Mouse (Mus musculus) midbrain, embryonic 14.5 days (tissue): ENCODE data around the gene Rtbdn. TPM values are rescaled to one million over a fixed set of nuclear protein-coding genes. Genes with fewer than 3 reads are reported as not detected.
A peak's percentile ranks its signal among the peaks of the same experiment; 100 is the strongest.

ENCODE experiments used
- ATAC-seq: fragments of 200-750 bp; cut with Nextera tagmentation; 2 replicates; pipeline ENCODE4 v1.8.0; 2017; ENCODE audit warnings: moderate number of reproducible peaks, moderate library complexity; ENCODE audit not compliant: low FRiP score, low TSS enrichment
- DNase-seq: peaks from one replicate; pipeline ENCODE4 v3.0.0-alpha.2; 2015
- H3K27ac ChIP-seq: fragments of 300-500 bp; sonication (generic); replicated peaks from 2 replicates; pipeline ENCODE4 v1.5.1; 2014; ENCODE audit warnings: mild to moderate bottlenecking, low read depth, low read length, moderate library complexity
- H3K27me3 ChIP-seq: fragments of 300-500 bp; sonication (generic); 2 replicates; pipeline ENCODE4 v1.6.1; 2014; ENCODE audit warnings: low read length, control low read depth, mixed read lengths; ENCODE audit not compliant: control insufficient read depth, insufficient read depth
- H3K36me3 ChIP-seq: fragments of 300-500 bp; sonication (generic); 2 replicates; pipeline ENCODE4 v1.6.1; 2014; ENCODE audit warnings: low read length, control low read depth; ENCODE audit not compliant: control insufficient read depth, insufficient read depth
- H3K4me1 ChIP-seq: fragments of 300-500 bp; sonication (generic); 2 replicates; pipeline ENCODE4 v1.6.1; 2014; ENCODE audit warnings: mild to moderate bottlenecking, antibody characterized with exemption, low read length, control low read depth; ENCODE audit not compliant: control insufficient read depth, insufficient read depth
- H3K4me2 ChIP-seq: fragments of 300-500 bp; sonication (generic); 2 replicates; pipeline ENCODE4 v1.6.1; 2014; ENCODE audit warnings: mild to moderate bottlenecking, low read length, moderate library complexity
- H3K4me3 ChIP-seq: fragments of 300-500 bp; sonication (generic); replicated peaks from 2 replicates; pipeline ENCODE4 v1.5.1; 2014; ENCODE audit warnings: low read depth, low read length
- H3K9ac ChIP-seq: fragments of 300-500 bp; sonication (generic); replicated peaks from 2 replicates; pipeline ENCODE4 v1.6.1; 2014; ENCODE audit warnings: mild to moderate bottlenecking, low read length, moderate library complexity
- H3K9me3 ChIP-seq: fragments of 300-500 bp; sonication (generic); 2 replicates; pipeline ENCODE4 v1.6.1; 2016; ENCODE audit warnings: low read length, control low read depth, mixed read lengths; ENCODE audit not compliant: control insufficient read depth
- WGBS: fragments of 180-500 bp; shearing (Covaris S2); extraction: QIAGEN DNeasy Blood & Tissue Kit; methylation state at CpG from one replicate; pipeline ENCODE4 v1.1.7; 2014; 5-methylcytosine and 5-hydroxymethylcytosine counted together
- polyA plus RNA-seq: library from polyadenylated mRNA; unstranded; fragments of >200 nt; fragmentation: Nextera tagmentation; extraction: Ambion mirVana; gene quantifications from 2 replicates; pipeline ENCODE4 v1.2.1, GENCODE M21; 2014

Gene Rtbdn
- polyA plus RNA-seq, 1 experiment from 2014 or later: 0.99 TPM

DNA sequence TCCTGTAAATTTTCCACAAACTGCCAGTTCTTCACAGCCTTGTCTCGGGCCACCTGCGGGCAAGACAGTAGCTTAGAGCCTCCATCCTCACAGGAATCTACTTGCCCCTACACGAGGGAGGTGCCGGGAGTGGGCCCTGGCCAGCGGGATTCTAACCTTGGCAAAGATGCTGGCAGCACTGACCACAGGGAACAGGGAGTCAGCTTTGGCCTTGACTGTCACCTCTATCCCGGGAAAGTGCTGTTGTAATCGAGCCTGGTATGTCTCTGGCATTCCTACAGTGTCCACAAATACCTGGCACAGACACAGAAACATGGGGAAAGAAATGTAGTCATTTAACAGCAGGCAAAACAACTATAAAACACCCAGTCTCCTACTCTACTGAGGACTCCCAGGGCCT is 13.0 kb downstream of the Rtbdn start:
- DNase-seq (no peak), ATAC-seq (no peak)
- 90% methylated on average over 7 of the region's 7 CpGs for WGBS
- Histone ChIP-seq H3K4me1 (peaks cover under 1% of the 10 kb centered on the region; the same call in 1 of the 2 replicates), H3K4me3 (no peak overlapping the region), H3K9me3 (no peaks in the 10 kb centered on the region), H3K36me3 (peaks cover 19% of the 10 kb centered on the region; the same call in 1 of the 2 replicates), H3K4me2 (no peak overlapping the region), H3K27ac (no peak overlapping the region), H3K9ac (no peak overlapping the region), H3K27me3 (no peaks in the 10 kb centered on the region)

DNA sequence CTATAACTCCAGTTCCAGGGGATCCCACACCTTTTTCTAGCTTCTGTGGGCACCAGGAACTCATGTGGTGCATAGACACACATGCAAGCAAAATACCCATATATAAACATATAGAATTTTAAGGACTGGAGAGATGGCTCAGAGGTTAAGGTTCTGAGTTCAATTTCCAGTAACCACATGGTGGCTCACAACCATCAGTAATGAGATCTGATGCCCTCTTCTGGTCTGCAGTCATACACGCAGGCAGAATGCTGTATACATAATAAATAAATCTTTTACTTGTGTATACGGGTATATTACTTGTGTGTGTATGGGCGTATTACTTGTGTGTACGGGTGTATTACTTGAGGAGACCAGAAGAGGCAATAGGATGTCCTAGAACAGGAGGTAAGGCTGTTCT is 17.2 kb downstream of the Rtbdn start:
- Histone ChIP-seq H3K9me3 (no peaks in the 10 kb centered on the region), H3K4me3 (no peak overlapping the region), H3K4me2 (no peak overlapping the region), H3K9ac (no peak overlapping the region), H3K36me3 (peaks cover 12% of the 10 kb centered on the region; the same call in 1 of the 2 replicates), H3K4me1 (peaks cover 16% of the 10 kb centered on the region), H3K27ac (no peak overlapping the region), H3K27me3 (no peaks in the 10 kb centered on the region)
- ATAC-seq: no peak
- WGBS: 88% methylated on average over 4 of the region's 4 CpGs
- no peak for DNase-seq

- H3K27ac ChIP-seq: peak overlapping the region; percentile 63
- H3K9ac ChIP-seq: peak overlapping the region; percentile 56
- under 1% methylated on average over 41 of the region's 41 CpGs for WGBS
- DNase-seq (peak; percentile 98), ATAC-seq (peak; percentile 85)
- peak overlapping the region; percentile 79 for H3K4me2 ChIP-seq
- peaks cover 5% of the 10 kb centered on the region for H3K36me3 ChIP-seq
- no peaks in the 10 kb centered on the region for H3K27me3 ChIP-seq
- H3K4me1 ChIP-seq: peaks cover 23% of the 10 kb centered on the region
- peak overlapping the region; percentile 57 for H3K4me3 ChIP-seq
- no peaks in the 10 kb centered on the region for H3K9me3 ChIP-seq
Observed at GRCm38 (mm10) chr8:84965731-84966291, 19.0 kb downstream of the Rtbdn start.

GRCm38 (mm10) chr8:84966603-84967002 is 19.8 kb downstream of the Rtbdn start:
- DNase-seq (no peak), ATAC-seq (no peak)
- Histone ChIP-seq H3K36me3 (peaks cover 12% of the 10 kb centered on the region), H3K4me3 (no peak overlapping the region; the same call in 1 of the 2 replicates), H3K27me3 (no peaks in the 10 kb centered on the region), H3K4me1 (peaks cover 28% of the 10 kb centered on the region), H3K9ac (no peak overlapping the region; the same call in 1 of the 2 replicates), H3K27ac (0 out of 2 replicates have a peak overlapping the region, but pooled peaks have one; percentile 63), H3K4me2 (peak overlapping the region; percentile 79), H3K9me3 (no peaks in the 10 kb centered on the region)
- 65% methylated on average over 3 of the region's 3 CpGs for WGBS

GRCm38 (mm10) chr8:84967532-84968304 is 20.9 kb downstream of the Rtbdn start:
- peaks cover 28% of the 10 kb centered on the region for H3K4me1 ChIP-seq
- H3K4me2 ChIP-seq: peak overlapping the region; percentile 96; the same call in 1 of the 2 replicates

GRCm38 (mm10) chr8:84968650-84969049 is 21.9 kb downstream of the Rtbdn start:
- peak overlapping the region; percentile 86 for H3K27ac ChIP-seq
- H3K9me3 ChIP-seq: no peaks in the 10 kb centered on the region
- H3K4me1 ChIP-seq: peaks cover 28% of the 10 kb centered on the region
- DNase-seq (no peak), ATAC-seq (no peak)
- H3K9ac ChIP-seq: peak overlapping the region; percentile 97; the same call in 1 of the 2 replicates
- peaks cover 31% of the 10 kb centered on the region for H3K36me3 ChIP-seq
- H3K4me2 ChIP-seq: peak overlapping the region; percentile 96
- WGBS: 27% methylated on average over 2 of the region's 2 CpGs
- no peaks in the 10 kb centered on the region for H3K27me3 ChIP-seq
- H3K4me3 ChIP-seq: peak overlapping the region; percentile 92

More at GRCm38 (mm10) chr8:84967532-84968304, 20.9 kb downstream of the Rtbdn start:
- ATAC-seq (no peak), DNase-seq (no peak)
- WGBS: 89% methylated on average over 13 of the region's 13 CpGs
- Histone ChIP-seq H3K4me3 (no peak overlapping the region), H3K9ac (no peak overlapping the region), H3K36me3 (peaks cover 22% of the 10 kb centered on the region), H3K27me3 (no peaks in the 10 kb centered on the region), H3K9me3 (no peaks in the 10 kb centered on the region), H3K27ac (no peak overlapping the region)

GRCm38 (mm10) chr8:84969241-84970134 is 22.7 kb downstream of the Rtbdn start, which contains the start of the genes Gm49661, Prdx2 and Rnaseh2a:
TSS of gene Gm49661 (minus strand) at chr8:84969433.
TSS of gene Prdx2 (plus strand) at chr8:84969587.
TSS of gene Rnaseh2a (minus strand) at chr8:84969767.
- under 1% methylated on average over 56 of the region's 56 CpGs for WGBS
- Histone ChIP-seq H3K9ac (peak within 1 kb of the TSS; percentile 97), H3K4me3 (peak within 1 kb of the TSS; percentile 92), H3K27ac (peak within 1 kb of the TSS; percentile 86), H3K36me3 (peaks cover 40% of the 10 kb centered on the region), H3K9me3 (no peaks in the 10 kb centered on the region), H3K27me3 (no peaks in the 10 kb centered on the region), H3K4me2 (peak within 1 kb of the TSS; percentile 96), H3K4me1 (peaks cover 28% of the 10 kb centered on the region)
- peak; percentile 92 for DNase-seq
- ATAC-seq: peak; percentile 85

GRCm38 (mm10) chr8:84970135-84970790 is 23.5 kb downstream of the Rtbdn start:
- peak overlapping the region; percentile 92 for H3K4me3 ChIP-seq
- H3K36me3 ChIP-seq: peaks cover 44% of the 10 kb centered on the region
- H3K27ac ChIP-seq: peak overlapping the region; percentile 86
- DNase-seq (no peak), ATAC-seq (no peak)
- H3K4me1 ChIP-seq: peaks cover 23% of the 10 kb centered on the region
- whole genome bisulfite sequencing: 6% methylated on average over 21 of the region's 21 CpGs
- no peaks in the 10 kb centered on the region for H3K27me3 ChIP-seq
- H3K4me2 ChIP-seq: peak overlapping the region; percentile 96
- no peaks in the 10 kb centered on the region for H3K9me3 ChIP-seq
- peak overlapping the region; percentile 97 for H3K9ac ChIP-seq
